Mouse (Mus musculus) layer of hippocampus, adult 9-11 months (tissue): Measurements from ENCODE around the gene Mgat5b.

ENCODE experiments used
- DNase-seq: peaks from one replicate; pipeline ENCODE4 v3.0.0; 2022

Mgat5b gene

DNA sequence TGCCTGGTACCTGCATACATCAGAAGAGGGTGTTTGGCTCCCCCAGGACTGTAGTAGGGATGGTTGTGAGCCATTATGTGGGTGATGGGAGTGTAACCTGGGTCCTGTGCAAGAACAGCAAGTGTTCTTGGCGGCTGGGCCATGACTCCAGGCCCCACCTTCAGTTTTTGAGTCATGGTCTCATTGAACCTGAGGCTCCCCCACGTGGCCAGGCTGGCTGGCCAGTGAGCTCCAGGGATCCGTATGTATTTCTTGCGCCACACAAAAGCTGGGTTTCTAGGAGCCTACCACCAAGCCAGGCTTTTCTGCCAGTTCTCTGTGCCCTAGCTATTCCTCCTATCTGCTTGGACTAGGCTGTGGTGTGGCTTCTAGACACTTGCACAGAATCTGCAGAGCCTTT, 63.9 kb downstream of the Mgat5b start:
- DNase-seq, result no peak

DNA sequence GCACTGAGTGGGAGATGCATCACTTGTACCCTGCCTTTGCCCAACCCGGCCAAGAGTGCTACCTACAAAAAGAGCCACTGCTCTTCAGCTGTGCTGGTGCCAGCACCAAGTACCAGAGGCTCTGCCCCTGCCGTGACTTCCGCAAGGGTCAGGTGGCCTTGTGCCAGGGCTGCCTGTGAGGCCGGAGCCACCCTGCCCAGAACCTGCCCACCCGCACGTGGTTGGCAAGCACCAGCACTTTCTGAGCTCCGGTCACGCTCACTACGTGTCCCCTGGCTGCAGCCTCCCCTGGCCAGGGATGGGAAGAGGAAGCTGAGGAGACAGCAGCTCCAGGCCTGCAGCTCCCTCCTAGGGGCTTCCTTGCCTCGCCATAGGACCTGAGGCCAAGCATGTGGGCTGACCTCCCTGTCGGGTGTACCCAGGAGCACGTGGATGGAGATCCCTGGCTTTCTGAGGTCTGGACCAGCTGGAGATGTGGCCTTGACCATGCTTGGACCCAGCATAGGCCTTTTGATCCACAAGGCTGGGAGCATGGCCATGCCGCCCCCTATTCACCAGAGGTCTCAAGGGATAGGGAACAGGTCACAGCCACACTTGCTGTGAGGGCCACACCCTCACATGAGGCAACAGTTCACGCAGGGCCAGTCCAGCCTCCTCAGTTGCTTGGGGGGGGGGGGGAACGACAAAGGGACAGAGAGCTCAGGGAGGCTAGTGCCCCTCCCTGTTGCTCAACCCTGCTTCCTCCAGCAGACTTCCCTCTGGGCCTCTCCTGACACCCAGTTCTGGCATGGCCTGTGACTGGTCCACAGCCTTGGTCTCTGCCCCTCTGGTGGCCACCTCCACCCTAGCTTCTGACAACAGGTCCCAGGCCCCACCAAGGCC, 67.1 kb downstream of the Mgat5b start:
- DNase-seq, result no peak

DNA sequence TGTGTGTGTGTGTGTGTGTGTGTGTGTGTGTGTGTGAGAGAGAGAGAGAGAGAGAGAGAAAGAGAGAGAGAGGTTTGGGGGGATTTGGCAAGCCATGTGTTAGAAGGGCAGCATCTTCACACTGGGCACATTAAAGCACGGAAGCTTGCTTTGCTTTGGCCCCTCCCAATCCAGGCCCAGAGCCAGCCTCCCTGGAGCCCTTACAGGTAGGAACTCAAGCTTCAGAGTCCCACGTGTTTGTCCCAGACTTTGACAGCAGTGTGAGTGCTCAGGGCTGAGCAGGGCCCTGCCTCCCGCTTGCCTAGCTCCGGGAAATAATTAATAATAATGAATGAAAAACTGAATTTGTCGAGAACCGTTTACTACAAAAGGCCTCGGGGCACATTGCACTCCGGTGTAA, 69.5 kb downstream of the Mgat5b start:
- no peak for DNase-seq

DNA sequence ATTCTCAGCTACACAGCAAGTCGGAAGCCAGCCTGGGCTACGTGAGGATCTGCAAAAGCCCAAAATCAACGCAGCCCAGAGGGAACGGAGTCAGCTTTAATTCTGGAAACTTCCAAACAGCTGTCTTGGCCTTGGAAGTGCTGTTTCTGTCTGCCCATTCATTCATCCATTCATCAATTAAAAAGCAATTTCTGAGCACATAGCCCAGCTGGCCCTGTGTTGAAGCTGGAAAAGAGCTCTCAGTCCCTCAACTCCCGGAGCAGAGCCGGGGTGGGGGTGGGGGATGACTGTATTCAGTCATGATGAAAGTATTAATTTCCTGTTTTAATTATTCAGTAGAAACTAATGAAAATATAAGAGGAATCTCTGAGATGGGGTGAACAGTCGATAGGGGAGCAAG, 71.6 kb downstream of the Mgat5b start:
- no peak for DNase-seq

DNA sequence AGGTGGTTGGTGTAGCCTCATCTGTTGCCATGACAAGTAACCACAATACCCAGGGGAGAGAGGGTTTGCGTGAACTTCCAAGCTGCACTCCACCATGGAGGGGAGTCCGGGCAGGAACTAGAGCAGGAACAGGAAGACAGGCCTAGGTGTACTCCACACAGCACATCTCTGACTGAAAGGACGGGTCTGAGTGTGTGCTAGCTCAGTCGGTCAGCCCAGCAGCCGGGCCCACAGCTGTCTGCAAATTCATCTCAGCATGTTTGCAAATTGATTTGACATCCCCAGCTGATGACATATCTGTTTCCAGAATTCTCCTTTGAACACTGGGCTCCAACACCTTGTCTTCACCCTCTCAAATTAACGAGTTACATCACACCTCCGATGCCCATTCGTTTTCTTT, 72.7 kb downstream of the Mgat5b start:
- no peak for DNase-seq

DNA sequence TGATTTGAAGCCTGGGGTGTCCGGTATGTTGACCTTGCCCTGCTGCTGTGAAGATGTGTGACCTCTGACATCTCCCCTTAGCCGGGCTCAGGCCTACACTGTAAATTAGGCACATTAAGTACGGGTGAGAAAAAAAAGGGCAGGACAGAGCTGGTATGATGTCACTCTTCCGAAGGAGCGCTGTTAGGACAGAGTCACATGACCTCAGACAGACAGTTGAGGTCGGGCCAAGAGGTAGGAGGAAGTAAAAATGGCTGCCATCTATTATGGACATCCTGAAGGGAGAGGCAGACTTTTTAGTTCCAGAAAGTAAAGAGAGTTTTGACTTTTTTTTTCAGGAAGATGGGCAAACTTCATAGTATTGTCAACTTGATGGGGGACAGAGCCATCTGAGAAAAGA, 73.3 kb downstream of the Mgat5b start:
- DNase-seq, result no peak

DNA sequence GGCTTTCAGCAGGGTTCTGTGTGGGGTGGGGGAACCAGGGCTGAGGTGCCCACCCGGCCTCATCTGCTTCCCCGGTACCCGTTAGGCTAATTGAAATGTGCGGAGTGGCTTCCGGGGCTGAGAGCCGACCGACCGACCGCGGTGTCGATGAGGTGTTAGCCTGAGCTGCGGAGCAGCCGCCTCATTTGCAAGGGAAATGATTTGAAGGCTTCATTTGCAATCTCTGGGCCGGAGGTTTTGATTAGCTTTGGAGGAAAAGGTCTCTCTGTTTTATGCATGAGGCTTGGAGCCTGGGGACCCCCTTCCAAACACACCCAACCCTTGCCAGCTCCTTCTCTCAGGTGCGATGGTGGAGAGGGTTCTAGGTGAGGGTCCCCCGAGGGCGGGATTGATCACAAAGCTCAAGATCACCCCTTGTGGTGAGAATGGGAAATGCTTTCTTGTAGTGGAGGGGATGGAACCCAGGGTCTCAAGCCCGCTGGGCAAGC, 75.5 kb downstream of the Mgat5b start:
- no peak for DNase-seq

DNA sequence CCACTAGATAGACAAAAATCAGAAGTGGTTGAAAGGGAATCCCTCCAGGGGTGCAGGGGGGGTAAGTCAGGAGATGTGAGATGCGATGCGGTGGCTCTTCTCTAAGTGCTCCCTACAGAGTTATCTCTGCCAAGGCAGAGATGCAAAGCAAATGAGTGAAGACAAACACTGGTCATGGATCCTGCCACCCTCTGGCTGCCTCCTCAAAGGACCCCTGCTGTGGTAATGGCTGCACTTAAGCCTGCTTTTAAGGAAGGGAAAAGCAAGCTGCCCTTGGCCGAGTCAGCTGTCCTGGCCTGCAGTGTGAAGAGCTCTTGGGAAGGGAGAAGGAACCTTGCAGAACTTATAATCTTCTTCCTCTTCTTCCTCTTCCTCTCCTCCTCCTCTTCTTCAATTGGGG, 78.3 kb downstream of the Mgat5b start:
- no peak for DNase-seq

DNA sequence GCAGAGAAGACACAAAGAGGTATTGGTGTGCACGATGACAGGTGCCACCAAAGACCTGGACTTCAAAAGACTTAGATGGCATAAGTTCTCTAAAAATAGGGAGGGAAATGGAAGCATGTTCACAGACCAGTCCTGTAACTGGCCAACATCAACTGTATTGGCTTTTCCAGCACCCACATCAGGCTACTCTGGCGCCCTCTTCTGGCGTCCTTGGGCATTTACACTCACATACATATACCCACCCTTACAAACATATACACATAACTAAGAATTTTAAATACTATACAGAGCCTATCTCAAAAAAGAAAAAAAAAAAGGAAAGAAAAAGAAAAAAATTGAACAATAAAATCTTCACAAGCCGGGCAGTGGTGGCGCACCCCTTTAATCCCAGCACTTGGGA, 80.3 kb downstream of the Mgat5b start:
- DNase-seq, result no peak

DNA sequence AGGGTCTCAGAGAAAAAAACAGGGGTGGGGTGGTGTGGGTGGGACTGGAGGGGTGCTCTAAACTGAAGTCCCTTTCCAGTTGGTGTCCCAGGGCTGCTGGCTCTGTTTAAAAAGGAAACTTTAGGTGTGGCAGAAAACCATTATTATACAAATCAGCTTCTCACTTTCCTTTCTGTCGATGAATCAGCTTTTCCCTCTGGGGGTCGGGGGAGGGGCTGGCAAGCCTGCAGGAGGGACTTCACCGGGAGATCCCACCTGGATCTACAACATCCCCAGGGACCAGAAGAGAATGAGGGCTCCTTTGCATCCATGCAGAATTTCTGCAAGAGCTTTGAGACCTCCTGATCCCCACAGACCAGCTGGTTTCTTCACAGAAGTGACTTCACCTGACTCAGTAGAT, 81.6 kb downstream of the Mgat5b start:
- DNase-seq, result no peak

DNA sequence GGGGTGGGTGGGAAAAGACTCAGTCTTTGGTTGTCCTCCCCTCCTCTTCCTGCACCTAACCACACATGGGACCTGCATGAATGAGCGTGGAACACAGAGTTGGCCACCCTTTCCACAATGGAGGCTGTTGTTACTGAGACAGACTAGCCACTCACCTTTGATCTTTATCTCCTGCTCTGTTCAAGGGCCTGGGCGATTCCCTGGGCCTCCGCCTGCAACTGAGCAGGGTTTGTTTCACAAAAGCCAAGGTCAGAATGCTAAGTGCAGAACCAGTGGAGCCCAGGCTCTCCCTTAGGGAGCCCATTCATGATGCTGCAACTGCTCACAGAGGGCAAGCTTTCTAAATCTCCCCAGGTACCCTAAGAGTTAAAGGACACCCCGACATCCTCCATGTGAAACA, 83.1 kb downstream of the Mgat5b start:
- DNase-seq, result no peak

DNA sequence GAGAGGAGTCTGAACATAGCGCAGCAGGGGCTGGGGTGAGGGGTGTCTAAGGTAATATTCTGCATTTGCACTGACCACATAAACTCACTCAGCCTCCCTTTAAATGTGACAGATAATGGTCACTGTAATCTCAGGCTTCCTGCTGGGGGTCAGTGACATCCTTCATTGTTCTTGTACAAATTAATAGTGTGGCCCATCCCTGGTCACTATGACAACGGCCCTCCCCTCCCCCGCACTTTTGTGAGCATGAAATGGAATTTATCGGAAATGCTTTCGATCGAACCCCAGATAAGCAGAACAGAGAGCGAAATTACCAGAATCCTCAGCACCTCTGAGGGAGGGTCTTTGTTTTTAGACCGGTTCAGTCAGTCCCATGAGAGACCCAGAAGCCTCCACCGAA, 84.8 kb downstream of the Mgat5b start:
- no peak for DNase-seq

DNA sequence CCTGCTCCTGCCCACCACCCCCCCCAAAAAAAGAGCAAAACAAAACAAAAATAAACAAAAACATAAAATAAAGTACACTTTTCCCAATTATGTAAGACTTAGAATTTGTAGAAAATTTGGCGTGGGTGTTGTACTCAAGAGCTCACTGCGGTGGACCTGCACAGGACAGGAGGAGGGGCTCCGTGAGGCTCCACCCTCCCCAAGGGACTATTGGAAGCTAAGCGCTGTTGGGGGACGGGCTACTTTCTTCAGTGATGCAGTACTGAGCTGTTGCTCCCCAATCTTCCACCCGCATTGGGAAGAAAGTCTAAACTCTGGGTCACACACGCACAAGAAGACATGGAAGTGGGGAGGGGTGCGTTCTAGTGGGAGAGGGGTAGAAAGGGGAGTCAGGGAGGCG, 85.6 kb downstream of the Mgat5b start:
- no peak for DNase-seq

DNA sequence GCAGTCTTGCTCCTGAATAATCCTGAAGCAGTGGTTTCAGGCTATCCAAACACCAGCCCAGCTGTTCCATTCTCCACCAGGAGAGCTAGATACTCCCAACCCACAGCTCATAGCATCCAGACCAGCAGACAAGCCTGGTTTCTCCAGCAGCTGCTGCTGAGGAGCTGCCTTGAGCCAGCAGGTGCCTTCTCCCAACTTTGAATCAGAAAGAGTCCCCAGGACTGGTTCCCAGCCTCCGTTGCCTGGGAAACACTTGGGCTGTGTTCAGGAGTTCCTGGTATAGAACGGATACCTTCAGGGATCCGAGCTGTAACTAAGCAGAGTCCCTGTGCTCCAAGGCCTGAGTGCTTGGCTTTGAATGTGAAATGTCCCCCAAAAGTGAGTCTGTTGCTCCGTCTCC, 98.8 kb downstream of the Mgat5b start:
- peak; percentile 43 for DNase-seq

DNA sequence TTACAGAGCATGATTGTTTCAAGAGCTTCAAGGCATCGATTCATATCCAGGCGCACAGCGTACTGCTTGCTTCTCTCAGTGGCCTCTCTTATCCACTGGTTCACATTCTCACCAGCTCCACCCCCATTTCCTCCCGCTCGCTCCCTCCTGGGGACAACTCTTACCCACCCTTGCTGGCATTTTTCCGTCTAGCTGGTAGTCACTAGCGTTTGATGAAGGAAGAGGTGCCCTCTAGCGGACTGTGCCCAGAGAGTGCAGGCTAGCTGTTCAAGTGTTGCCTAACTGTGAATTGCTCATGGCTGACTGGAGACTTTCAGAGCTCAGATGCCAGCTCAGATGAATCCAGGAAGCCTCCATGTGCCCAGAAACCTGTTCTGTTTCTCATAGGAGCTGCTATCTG, 99.7 kb downstream of the Mgat5b start:
- DNase-seq, result peak; percentile 92

DNA sequence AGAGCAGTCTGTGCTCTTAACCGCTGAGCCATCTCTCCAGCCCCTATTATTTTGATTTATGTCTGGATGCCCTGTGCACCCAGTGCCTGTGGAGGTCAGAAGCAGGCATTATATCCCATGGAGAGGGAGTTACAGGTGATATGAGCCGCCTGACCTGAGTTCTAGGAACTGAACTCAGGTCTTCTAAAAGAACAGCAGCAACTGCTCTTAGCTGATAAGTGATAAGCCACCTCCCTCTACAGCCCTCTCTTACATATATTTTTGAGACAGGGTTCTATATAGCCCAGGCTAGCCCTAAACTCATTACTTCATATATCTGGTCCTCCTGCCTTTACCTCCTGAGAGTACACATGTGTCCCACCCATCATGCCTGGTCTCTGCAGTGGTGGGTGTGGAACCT, 102.4 kb downstream of the Mgat5b start:
- DNase-seq, result no peak

DNA sequence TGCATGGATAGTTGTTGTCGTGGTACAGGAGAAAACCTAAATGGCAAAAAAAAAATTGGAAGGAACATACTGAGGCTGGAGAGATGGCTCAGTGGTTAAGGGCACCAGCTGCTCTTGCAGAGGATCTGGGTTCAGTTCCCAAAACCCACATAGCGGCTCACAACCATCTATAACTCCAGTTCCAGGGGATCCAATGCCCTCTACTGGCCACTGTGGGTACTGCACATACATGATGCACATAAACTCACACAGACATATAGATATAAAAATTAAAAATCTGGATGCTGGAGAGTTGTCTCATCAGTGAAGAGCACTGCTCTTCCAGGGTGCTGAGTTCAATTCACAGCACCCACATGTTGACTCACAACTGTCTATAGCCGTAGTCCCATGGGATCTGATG, 104.9 kb downstream of the Mgat5b start:
- no peak for DNase-seq

DNA sequence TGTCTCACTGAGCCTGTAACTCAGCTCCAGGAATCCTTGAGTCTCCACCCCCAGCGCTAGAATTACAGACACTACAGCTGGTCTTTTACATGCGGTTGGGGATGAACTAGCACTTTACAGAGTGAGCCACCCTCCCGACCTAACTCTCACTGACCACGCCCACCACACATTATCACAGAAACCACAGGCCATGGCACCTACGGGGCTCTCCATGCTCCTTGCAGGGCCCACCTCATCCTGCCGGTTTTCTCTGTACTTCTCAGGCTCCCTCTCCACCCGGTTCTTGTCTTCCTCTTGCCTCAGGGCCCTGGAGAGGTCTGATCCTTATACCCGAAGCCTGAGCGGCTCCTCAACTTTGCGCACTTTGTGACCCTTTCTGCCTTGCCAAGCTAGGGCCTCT, 109.0 kb downstream of the Mgat5b start:
- no peak for DNase-seq

DNA sequence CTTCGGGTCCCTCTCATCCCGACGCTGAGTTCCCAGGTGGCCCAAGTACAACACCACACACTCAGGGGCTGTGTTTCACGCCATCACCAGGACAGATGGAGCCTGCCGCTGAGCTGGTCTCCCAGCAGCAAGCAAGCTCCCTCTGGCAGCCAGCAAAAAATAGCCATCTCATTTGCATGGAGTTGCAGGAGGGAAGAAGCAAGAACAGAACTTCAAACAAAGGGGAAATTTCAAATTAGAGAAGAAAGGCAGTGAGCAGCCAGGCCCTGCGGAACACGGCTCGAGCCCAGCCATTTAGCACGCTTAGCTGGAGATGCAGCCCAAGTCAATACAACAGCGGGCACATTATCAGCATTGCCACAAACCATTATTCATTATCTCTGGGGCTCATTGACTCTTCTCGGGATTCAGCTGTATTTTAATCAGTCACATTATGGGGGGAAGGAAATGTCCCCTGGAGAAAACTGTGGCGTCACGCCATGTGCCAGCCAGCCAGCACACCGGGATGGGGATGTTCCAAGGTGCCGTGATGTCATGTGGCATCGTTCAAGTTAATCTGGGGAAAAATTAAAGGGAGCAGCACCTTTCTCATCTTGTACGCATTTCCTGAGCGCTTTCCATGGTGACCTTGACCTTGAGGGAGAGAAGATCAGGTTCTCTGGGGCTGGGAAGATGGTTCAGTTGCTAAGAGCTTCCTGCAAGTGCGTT, 110.4 kb downstream of the Mgat5b start:
- peak; percentile 70 for DNase-seq

DNA sequence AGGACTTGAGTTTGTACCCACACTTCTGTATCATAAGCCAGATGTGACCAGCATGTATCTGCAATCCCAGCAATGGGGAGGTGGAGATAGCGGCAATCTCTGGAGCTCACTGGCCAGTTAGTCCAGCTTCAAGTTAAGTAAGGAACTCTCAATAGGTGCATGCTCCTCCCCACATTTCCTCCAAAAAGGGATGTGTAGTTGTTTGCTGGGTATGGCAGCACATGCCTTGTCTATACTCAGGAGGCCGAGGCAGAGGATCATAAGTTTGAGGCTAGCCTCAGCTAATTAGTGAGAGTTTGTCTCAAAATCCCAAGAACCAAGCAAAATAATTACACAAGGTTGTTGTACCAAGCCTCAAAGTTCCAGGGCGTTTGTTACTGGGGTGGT, 110.9 kb downstream of the Mgat5b start:
- DNase-seq, result no peak

DNA sequence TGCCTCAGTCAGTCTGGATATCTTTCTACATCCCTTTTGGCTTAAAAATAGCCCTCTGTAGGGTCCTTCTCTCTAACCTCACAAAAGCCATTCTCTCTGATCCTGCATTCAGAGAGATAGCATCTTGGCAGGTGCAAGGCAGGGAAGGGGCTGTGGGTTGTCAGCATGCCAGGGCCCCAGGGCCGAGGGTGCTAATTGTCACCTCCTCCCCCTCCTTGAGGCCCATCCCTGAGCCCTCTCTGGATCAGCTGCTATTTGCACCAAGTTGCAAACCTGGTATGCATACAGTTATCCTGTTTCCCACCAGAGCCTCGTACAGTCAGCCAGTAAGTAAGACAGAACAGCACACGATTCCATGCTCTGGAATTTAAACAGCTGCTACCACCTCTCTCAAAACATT, 111.4 kb downstream of the Mgat5b start:
- DNase-seq, result no peak

DNA sequence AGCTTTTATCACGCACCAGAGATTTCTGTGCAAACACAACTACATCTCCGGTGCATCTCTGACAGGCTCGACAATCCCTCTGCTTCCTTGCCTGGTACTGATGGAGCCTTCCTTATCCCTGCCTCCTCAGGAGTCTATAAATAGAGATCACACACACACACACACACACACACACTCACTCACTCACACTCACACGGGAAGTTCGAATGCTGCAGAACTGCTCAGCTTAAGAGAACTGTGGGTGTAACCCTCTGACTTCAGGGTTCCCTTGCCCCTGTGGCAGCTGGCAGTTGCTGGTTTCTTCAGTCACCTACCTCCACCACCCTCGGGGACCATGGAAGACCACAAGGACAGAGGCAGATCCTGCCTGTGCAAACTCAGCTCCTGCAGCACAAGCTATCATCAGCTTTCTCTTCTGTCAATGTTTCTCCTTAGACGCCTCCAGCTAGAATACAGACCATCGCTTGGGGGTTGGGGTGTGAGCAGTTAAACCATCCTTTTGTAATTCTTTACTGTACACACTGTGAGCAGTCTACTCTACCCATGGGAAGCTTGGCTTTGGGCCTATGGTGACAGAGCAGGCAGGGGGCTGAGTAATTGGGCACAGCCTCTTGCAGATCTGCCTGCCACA, 111.9 kb downstream of the Mgat5b start:
- peak; percentile 45 for DNase-seq

DNA sequence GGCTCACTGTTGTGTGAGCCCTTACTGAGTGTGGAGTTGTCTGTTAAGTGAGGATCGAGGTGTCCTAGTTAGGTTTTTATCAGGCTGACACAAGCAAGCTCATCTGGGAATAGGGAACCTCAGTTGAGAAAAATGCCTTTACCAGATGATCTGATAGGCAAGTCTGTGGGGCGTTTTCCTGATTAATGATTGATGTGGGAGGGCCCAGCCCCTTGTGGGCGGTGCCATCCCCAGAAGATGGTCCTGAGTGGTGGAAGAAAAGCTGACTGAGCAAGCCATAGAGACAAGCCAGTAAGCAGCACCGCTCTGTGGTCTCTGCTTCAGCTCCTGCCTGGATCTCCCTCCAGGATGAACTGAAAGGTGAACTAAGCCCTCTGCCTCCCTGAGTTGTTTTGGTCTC, 112.6 kb downstream of the Mgat5b start:
- DNase-seq, result peak; percentile 61
